Mouse (Mus musculus) neural tube, embryonic 10.5 days (tissue): ENCODE results near the gene Cntn3.

Experiments used
- DNase-seq: peaks from one replicate; pipeline ENCODE4 v3.0.0-alpha.2; 2017; ENCODE audit warnings: low spot score; ENCODE audit errors: extremely low spot score

Gene Cntn3

DNA sequence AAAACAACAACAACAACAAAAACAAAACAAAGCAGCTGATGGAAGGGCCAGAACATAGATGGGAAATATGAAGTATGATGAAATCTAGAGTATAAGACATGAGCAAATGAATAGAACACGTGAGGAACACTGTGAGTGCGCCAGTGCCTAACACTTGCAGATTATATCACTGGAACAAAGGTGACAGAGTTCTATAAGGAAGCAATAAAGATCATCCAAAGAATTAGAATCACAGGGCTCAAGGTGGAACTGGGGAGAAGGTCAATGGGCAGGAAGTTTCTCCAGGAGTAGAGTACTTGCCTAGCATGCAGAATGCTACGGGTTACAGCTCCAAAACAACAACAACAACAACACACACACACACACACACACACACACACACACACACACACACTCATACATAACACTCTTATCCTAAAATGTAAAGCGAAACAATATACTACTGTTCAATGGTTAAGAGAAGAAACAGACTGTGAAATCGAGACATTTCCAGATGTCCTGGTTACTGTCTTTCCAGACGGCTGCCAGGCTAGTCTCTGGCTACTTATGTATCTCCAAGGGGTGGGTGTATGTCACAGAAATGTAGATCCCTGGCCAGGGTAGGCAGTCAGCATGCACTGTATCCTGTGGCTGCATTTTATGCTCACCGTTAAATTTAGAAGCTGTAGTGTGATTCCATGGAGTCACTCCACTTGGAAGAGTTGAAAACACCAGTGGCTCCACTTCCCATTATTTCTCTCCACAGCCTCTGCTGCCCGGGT lies 94.4 kb downstream of the Cntn3 start:
- DNase-seq, result no peak

DNA sequence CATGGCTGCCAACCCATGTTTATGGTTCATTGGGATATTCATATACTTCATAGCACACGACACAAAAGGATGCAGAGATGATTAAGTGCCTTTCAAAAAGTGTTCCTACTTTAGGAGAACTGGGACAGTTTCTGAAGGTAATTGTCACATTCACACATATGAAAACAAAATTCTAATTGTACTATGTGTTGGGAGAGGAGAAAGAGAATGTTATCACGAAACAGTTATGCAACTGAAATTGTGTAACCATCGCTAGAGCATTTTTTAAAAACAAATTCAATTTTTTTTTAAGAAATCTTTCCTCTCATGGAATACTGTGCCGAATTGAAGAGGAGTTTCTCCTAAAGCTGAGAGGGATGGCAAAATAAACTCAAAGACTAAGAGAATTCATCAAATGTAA lies 134.5 kb downstream of the Cntn3 start:
- DNase-seq, result no peak

DNA sequence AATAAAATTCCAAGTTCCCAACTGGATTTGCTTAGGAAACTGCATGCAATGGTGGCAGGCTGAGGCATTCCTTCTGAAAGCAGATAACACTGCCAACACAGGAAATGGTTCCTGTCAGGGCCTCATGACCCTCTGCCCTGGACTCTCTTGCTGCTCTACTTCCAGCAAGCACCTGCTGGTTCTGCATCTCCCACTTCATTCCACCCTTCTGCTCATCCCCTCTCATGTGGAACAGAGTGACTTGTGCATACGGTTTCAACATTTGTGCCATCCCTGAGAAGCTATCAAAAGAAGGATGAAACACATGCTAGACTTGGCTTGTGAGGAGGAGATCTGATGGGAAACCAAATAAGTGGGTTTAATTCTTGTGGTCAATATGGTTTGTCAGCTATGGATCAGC lies 145.4 kb downstream of the Cntn3 start:
- no peak for DNase-seq

DNA sequence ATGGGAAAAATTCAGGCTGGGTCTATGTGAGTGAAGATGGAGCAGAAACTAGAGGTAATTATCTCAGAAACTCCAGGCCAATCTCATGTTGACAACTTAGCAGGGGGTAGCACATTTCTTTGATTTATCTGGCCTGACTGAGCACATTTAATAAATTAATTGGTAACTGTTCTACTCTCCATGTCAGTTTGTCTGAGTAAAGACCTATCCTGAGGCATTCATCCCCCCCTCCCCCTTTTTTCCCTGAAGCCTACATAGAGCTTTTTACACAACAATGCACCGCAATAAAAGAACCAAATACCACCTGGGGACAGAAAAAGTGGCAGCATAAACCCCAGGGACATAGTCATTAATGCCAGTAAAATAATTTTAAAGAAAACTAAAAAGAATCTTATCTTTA lies 151.1 kb downstream of the Cntn3 start:
- DNase-seq, result no peak

DNA sequence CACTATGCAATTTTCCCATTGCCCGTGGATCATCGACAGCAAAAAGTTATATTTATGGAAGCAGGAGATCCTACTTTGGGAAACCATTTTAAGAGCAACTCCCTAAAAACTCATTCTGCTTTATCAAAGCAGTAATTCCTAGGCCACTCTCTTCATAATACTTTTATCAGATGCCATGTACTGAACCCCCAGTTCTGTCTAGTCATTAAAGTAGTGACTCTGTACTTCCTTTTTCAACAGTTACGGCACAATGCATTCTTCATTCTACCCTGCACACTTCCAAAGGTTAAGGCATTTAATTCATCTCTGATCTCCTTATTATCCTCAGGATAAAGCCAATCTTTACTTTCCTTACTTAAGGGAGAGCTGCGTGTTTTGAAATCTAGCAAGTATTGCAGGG lies 184.3 kb downstream of the Cntn3 start:
- no peak for DNase-seq

DNA sequence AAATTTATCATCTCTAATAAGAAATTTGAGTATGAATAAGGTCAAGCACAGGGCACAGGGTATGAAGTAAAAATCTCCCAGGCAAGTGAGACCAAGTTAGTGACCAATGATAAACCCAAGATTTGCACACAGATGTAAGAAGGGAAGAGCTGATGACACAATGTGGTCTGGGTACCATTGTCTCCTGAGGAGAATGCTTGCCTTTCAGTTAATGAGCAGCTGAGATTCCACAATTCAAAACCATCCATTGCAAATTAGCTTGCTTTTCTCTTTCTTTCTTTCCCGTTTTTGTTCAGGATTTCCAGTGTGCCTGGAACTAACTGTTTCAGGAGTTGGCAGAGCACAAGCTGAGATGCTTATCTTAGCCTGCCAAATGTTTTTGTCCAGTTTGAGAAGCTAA lies 200.8 kb downstream of the Cntn3 start:
- no peak for DNase-seq

DNA sequence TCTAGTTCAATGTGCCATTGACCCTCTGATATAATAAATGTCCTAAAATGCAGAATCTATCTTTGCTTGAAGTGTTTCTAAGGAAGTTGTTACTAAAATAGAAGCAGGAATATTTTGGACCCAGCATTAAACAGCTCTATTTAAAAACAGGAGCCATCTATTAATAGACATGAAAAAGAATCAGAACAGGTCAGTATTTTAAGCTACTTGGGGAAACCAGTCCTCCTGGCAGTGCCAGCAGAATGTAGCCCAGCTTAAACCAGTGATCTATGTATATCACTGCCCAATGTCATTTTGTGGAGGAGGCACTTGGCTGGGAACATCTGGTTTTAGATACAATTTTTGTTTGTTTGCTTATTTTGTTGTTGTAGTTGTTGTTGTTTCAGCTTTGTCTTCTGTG lies 209.0 kb downstream of the Cntn3 start:
- no peak for DNase-seq

DNA sequence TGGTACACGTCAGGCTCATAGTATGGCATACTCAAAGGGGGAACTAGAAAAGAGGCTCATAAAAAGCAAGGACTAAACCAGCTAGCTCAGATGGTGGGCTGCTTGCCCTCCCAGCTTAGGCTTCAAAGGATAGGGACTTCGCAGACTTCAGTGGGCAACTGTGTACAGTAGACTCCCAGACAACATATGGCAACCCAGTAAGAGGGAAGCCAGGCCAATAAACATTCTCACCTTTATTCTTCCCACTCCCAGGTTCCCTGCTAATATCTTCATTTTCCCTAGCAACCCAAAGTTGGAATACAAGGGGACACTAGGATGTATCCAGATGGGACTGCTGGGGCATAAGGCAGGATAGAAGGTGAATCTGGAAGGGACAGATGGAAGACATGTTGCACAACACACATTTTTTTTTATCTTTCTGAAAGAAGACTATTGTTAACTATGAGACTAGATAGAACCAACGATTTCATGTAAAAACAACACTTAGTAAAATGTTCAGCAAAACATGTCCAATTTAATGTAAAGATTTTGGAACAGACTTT lies 209.5 kb downstream of the Cntn3 start:
- DNase-seq, result no peak

DNA sequence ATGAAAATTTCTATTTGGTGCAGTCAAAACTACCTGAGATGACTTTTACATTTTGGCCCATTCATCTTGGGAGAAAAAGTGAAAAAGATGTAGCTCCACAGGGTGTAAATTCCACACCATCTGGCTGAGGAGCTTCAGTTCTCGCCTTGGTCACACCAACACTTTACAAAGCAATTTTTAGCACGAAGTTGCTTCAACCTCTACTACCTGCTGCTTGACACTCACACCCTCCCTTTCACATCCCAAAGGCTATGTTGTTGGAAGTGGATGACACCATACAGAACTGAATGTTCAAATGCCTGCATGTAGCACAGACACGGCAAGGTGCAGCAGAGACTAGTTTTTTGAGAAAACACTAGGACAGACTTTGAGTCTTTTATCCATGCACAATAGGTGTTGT lies 240.8 kb downstream of the Cntn3 start:
- DNase-seq, result no peak

DNA sequence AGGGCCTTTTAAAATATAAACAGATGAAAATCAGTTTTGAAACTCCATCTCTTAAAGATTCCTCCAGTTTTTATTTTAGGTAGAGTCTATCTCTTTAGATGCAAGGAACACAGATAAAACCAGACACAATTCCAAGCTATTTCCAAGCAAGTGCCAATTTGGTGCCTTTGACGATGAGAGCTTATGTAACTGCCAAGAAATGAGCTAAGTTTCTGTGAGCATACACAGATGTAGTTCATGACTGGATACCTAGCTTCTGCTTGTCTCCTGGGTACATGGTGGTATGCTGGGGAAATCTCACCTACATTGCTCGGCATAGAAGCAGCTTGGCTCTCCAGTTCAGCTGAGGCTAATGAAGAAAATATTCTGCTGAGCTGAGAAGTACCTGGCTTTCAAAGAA lies 246.2 kb downstream of the Cntn3 start:
- no peak for DNase-seq

DNA sequence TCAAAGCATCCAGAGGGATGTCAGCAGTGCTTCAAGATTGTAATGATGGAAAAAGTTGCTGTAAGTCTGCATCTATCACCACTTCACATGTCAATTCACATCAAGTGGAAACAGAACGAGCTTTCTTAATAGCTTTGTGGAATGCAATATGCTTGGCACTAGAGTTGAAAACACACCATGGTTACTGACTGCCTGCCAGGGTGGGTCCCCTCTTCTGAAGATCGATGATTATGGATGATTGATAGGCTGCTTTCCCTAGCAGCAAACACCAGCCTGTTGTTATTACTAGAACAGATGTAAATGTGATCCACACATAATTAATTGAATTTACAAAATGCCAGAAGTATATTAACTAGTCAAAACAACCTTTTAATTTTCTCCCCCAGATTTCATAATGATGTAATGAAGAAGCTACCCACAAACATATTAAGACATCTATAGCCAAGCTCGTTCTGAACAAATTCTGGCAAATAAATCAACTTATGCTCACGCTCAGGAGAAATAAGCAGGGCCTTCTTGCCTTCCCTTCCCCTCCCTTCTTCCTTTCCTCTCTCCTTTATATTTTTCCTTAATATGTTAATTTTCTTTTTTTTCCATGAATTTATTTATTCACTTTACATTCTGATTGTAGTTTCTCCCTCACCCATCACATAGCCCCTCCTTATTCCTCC lies 250.2 kb downstream of the Cntn3 start:
- DNase-seq, result no peak

DNA sequence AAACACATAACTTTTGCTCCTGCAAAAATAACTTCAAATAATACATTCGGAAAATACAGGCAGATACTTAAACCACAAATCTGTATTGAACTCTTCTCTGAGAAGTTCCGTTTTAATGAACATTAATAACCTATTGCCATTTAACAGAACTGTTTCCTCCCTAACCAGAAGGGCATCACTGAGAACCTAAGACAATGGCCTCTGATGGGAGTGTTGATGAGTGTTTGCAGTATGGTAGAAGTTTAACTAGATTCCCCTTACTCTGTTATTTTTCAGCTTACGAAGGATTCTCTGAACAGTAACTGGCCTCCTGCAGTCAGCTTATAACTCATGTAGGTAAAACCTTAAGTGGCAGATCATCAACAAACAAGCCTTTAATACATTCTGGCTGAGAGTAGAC lies 253.1 kb downstream of the Cntn3 start:
- DNase-seq, result no peak

DNA sequence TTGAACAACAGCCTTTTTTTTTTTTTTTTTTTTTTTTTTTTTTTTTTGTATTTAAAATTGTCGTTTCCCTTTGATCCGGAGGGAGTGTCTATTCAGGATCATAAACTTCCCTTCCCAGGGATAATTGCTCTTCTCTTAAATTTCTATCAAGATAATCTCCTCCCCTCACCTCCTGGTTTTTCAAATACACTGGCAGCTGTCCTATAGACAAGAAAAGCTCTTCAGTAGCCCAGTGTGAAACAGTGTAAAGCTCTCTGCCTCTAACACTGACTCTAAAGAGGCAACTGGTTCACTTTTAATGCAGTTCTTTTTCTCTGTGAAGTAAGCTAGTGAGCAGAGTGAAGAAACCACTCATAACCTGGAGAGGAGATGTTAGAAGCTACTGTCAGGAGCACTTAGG lies 290.0 kb downstream of the Cntn3 start:
- no peak for DNase-seq

DNA sequence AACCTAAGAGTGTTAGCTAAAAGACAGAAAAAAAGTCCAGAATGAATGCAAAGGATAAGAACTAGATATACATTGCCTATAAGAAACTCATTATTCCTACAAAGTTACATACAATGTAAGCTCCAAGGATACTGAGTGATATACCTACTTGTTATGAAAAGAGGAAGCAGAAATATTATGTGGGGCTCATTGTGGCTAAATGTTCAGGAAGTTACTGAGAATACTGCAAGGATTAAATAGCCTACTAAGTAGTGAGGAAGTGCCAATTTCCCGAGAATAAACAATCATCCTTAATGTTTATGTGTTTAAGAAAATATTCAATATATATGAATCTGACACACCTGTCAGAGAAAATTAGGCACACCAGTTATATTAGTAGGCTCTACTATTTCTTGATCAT lies 341.9 kb downstream of the Cntn3 start:
- DNase-seq, result no peak

DNA sequence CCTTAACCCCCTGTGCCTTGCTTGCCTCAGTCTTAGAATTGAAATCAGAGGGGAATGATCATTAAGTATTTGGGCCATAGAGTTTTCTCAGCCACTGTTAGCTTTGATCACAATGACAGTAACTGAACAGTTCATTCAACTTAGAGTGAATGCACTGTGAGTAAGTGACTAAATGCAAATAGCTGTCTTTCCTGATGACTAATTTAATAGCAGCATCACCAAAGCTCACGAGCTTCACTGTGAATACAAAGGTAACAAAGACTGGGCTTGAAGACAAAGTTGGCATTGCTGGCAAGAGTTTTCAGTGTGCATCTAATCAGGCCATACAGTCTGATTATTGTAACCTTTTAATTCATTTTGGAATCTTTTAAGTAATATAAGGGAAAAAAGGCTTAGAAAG lies 386.6 kb downstream of the Cntn3 start:
- no peak for DNase-seq

DNA sequence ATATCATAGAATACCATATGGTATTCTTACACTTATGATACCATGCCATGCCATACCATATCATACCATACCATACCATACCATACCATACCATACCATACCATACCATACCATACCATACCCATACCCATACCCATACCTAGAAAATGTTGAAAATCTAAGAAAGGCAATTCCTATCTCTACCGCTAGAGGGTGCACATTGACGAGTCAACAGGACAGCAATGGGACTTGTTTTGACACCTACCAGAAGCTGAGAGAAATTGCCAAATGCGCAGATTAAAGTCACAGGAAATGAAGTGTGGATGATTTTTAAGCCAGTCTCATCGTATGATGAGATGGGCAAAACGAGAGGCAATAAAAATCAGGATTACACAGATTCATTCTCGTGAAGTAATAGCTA lies 402.0 kb downstream of the Cntn3 start:
- no peak for DNase-seq

DNA sequence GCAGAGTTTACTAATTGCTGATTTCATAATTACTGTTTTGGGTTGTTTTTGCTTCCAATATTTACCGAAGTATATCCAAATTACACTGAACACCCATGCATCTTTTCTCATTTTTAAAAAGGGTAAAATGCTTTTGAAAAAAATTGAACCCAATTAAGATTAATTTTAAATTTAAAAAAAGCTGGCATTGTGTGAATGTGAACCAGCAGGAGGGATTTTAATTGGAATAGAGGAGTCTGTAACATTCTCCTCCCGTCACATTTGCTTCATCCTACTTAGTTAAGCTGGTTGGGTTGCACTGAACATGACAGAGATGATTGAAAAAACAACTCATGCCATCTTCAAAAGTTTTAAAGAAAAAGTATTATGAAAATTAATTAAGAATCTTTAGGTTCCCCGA lies 411.7 kb downstream of the Cntn3 start:
- no peak for DNase-seq

DNA sequence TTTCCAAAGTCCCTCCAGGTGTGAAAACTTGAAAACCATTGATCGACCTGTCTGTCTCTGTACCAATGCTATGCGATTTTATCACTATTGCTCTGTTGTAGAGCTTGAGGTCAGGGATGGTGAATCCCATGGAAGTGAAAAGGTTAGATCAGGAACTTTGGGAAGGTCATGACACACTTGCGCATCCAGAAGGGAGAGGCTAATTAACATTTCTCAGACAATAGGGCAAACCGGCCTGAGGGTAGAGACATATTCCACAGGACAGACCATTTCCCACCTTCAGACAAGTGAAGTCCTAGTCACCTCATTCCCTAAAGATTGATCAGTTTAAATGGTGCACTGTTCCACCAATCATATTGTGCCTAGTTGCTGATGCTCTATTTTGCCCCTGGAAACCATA lies 451.2 kb downstream of the Cntn3 start:
- DNase-seq, result no peak

DNA sequence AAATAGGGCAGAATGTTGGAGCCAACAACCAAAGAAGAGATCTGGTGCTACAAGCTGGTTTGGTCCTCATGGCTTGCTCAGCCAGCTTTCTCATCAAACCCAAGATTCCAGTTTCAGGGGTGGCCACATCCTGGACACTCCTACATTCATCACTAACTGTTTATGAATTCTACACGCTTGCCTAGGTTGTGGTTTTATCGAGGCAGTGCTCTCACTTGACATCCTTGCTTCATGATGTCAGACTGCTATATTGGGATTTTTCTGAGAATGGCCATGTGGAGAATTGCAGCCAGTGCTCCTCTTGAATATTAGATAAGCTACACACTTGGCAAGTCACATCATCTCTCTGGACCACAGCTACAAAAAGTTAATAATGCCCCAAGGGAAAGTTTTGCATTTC lies 452.9 kb downstream of the Cntn3 start:
- no peak for DNase-seq

DNA sequence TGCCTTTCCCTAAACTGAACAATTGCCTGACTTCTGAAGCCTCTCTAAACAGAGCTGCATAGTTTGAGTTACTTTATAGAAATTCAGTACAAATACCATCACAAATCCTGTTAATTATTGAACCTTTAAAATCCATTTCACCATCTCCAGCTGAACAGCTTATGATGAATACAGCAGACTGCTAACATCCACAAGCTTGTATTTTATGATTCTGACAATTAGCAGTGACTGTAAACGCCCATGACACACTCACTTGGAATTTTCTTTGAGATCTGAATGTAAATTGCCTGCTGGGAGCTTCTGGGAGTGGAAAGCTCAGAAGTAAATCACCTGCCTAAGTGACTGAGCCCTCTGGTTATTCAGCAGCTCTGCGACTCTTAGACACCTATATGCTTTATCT lies 459.3 kb downstream of the Cntn3 start:
- no peak for DNase-seq
